Mouse (Mus musculus) megakaryocyte progenitor cell, adult 5-6 weeks (primary cell): ENCODE results near the gene Slc23a2. TPM values are rescaled to one million over a fixed set of nuclear protein-coding genes. Genes with fewer than 3 reads are reported as not detected.

Source experiments
- total RNA-seq, 2 experiments: library from RNA; stranded (forward) in 1 of 2; stranded (reverse) in 1 of 2; fragments of 157-497, 149-512 nt in 1 of 2; fragments of 200-1000 nt in 1 of 2; gene quantifications; 2 replicates each; pipeline versions ENCODE4 v1.2.3 to v1.2.4; 2015 to 2017

Gene Slc23a2
- total RNA-seq, 2 experiments from 2014 or later = 5.4 to 25.7 TPM

Other genes starting within 250 kb of the Slc23a2 start
- gene Prnp, start 235.2 kb downstream of the Slc23a2 start, total RNA-seq (2015) = 1.2 and 2.9 TPM in 2 replicates
- 2.3 and 4.1 TPM in 2 replicates for gene Prnp, start 235.2 kb downstream of the Slc23a2 start, total RNA-seq (2017)
- gene Prn, start 235.2 kb downstream of the Slc23a2 start, total RNA-seq (2015) = not detected in 2 replicates
- gene Prn, start 235.2 kb downstream of the Slc23a2 start, total RNA-seq (2017) = not detected in 2 replicates
- gene Prnd, start 194.2 kb downstream of the Slc23a2 start, total RNA-seq (2015) = 0.46 TPM in 1 of 2 replicates, not detected in the other
- not detected in 2 replicates for gene Prnd, start 194.2 kb downstream of the Slc23a2 start, total RNA-seq (2017)
- gene Rassf2, start 114.8 kb downstream of the Slc23a2 start, total RNA-seq (2015) = 32.9 and 42.8 TPM in 2 replicates
- 65.5 and 71.5 TPM in 2 replicates for gene Rassf2, start 114.8 kb downstream of the Slc23a2 start, total RNA-seq (2017)
- 60.6 and 64.6 TPM in 2 replicates for gene Tmem230, start 102.7 kb upstream of the Slc23a2 start, total RNA-seq (2015)
- gene Tmem230, start 102.7 kb upstream of the Slc23a2 start, total RNA-seq (2017) = 17.2 and 23.0 TPM in 2 replicates
- 782 and 829 TPM in 2 replicates for gene Pcna, start 108.2 kb upstream of the Slc23a2 start, total RNA-seq (2015)
- gene Pcna, start 108.2 kb upstream of the Slc23a2 start, total RNA-seq (2017) = 543 and 606 TPM in 2 replicates
- 6.9 and 9.3 TPM in 2 replicates for gene Cds2, start 118.0 kb upstream of the Slc23a2 start, total RNA-seq (2015)
- 8.6 and 10.5 TPM in 2 replicates for gene Cds2, start 118.0 kb upstream of the Slc23a2 start, total RNA-seq (2017)
- gene Prokr2, start 240.3 kb upstream of the Slc23a2 start, total RNA-seq (2015) = not detected in 2 replicates
- not detected in 2 replicates for gene Prokr2, start 240.3 kb upstream of the Slc23a2 start, total RNA-seq (2017)